Mouse (Mus musculus) megakaryocyte, embryonic 14.5 days (primary cell): ENCODE data around the gene Nek8. TPM values are rescaled to one million over a fixed set of nuclear protein-coding genes. Genes with fewer than 3 reads are reported as not detected.
"Not testable (repeated sequence)": the region's sequence is repeated elsewhere in the genome, so short reads cannot be mapped to it uniquely, and the experiment has no call there.

Experiments
- H3K27me3 ChIP-seq: replicated peaks from 2 replicates; pipeline ENCODE3; 2012; ENCODE audit warnings: inconsistent platforms
- H3K36me3 ChIP-seq: replicated peaks from 2 replicates; pipeline ENCODE3; 2012; ENCODE audit warnings: low read length, inconsistent platforms, mixed read lengths
- H3K4me1 ChIP-seq: 2 replicates; pipeline ENCODE4 v1.6.1; 2012; ENCODE audit warnings: inconsistent platforms
- H3K4me3 ChIP-seq: replicated peaks from 2 replicates; pipeline ENCODE3; 2012; ENCODE audit warnings: moderate library complexity, mild to moderate bottlenecking, inconsistent platforms
- H3K9me3 ChIP-seq: 2 replicates; pipeline ENCODE4 v1.6.1; 2012; ENCODE audit warnings: inconsistent platforms
- FLI1 ChIP-seq: IDR thresholded peaks from 2 replicates; pipeline ENCODE4 v1.6.1; 2012; ENCODE audit warnings: low read length, inconsistent platforms, mixed read lengths
- GATA1 ChIP-seq: IDR thresholded peaks from 3 replicates; pipeline ENCODE4 v1.6.1; 2012; ENCODE audit warnings: mixed read lengths, low read length, inconsistent platforms, borderline replicate concordance
- polyA plus RNA-seq: library from polyadenylated mRNA; stranded (reverse); fragments of >175 nt; gene quantifications from 2 replicates; pipeline ENCODE4 v1.2.3, GENCODE M21; 2012; ENCODE audit warnings: low replicate concordance; ENCODE audit not compliant: insufficient read depth

Nek8 gene
- polyA plus RNA-seq, 1 experiment: 2.2 TPM

GRCm38 (mm10) chr11:78146168-78146567, 30.3 kb downstream of the Nek8 start:
- no peak for TF ChIP-seq FLI1
- no peak for TF ChIP-seq GATA1
- Histone ChIP-seq H3K4me1 (peaks cover 36% of the 10 kb centered on the region), H3K4me3 (no peak overlapping the region), H3K9me3 (no peaks in the 10 kb centered on the region), H3K27me3 (no peaks in the 10 kb centered on the region), H3K36me3 (peaks cover 94% of the 10 kb centered on the region)

GRCm38 (mm10) chr11:78143520-78143919, 33.0 kb downstream of the Nek8 start:
- Histone ChIP-seq H3K36me3 (peaks cover 78% of the 10 kb centered on the region), H3K4me1 (peaks cover 54% of the 10 kb centered on the region), H3K9me3 (no peaks in the 10 kb centered on the region), H3K27me3 (no peaks in the 10 kb centered on the region), H3K4me3 (no peak overlapping the region)
- TF ChIP-seq FLI1 (no peak), GATA1 (no peak)

GRCm38 (mm10) chr11:78140665-78141064, 35.8 kb downstream of the Nek8 start:
- TF ChIP-seq GATA1: no peak
- no peak for TF ChIP-seq FLI1
- Histone ChIP-seq H3K4me1 (peaks cover 59% of the 10 kb centered on the region), H3K36me3 (peaks cover 63% of the 10 kb centered on the region)

GRCm38 (mm10) chr11:78138023-78138422, 38.5 kb downstream of the Nek8 start:
- Histone ChIP-seq H3K36me3 (peaks cover 41% of the 10 kb centered on the region), H3K9me3 (no peaks in the 10 kb centered on the region), H3K27me3 (no peaks in the 10 kb centered on the region), H3K4me3 (no peak overlapping the region), H3K4me1 (peaks cover 84% of the 10 kb centered on the region)
- TF ChIP-seq FLI1: no peak
- no peak for TF ChIP-seq GATA1

More at GRCm38 (mm10) chr11:78140665-78141064, 35.8 kb downstream of the Nek8 start:
- H3K27me3 ChIP-seq: no peaks in the 10 kb centered on the region
- no peak overlapping the region for H3K4me3 ChIP-seq
- H3K9me3 ChIP-seq: no peaks in the 10 kb centered on the region

GRCm38 (mm10) chr11:78137584-78137983, 38.9 kb downstream of the Nek8 start:
- no peaks in the 10 kb centered on the region for H3K27me3 ChIP-seq
- no peaks in the 10 kb centered on the region for H3K9me3 ChIP-seq
- no peak for TF ChIP-seq FLI1
- peaks cover 86% of the 10 kb centered on the region for H3K4me1 ChIP-seq
- peaks cover 41% of the 10 kb centered on the region for H3K36me3 ChIP-seq
- H3K4me3 ChIP-seq: no peak overlapping the region

GRCm38 (mm10) chr11:78136132-78136531, 40.3 kb downstream of the Nek8 start:
- peaks cover 35% of the 10 kb centered on the region for H3K36me3 ChIP-seq
- H3K9me3 ChIP-seq: no peaks in the 10 kb centered on the region
- peaks cover 86% of the 10 kb centered on the region for H3K4me1 ChIP-seq
- H3K27me3 ChIP-seq: no peaks in the 10 kb centered on the region
- H3K4me3 ChIP-seq: peak overlapping the region; percentile 50
- no peak for TF ChIP-seq FLI1
- TF ChIP-seq GATA1: no peak

GRCm38 (mm10) chr11:78135314-78135713, 41.2 kb downstream of the Nek8 start:
- Histone ChIP-seq H3K36me3 (peaks cover 38% of the 10 kb centered on the region), H3K4me1 (peaks cover 82% of the 10 kb centered on the region)
- not testable (repeated sequence) for H3K9me3 ChIP-seq, H3K27me3 ChIP-seq, H3K4me3 ChIP-seq

GRCm38 (mm10) chr11:78134344-78134743, 42.1 kb downstream of the Nek8 start:
- TF ChIP-seq FLI1: no peak
- TF ChIP-seq GATA1: no peak
- H3K4me1 ChIP-seq: peaks cover 82% of the 10 kb centered on the region
- H3K4me3 ChIP-seq: no peak overlapping the region
- H3K9me3 ChIP-seq: no peaks in the 10 kb centered on the region
- peaks cover 37% of the 10 kb centered on the region for H3K36me3 ChIP-seq
- no peaks in the 10 kb centered on the region for H3K27me3 ChIP-seq

GRCm38 (mm10) chr11:78133915-78134314, 42.6 kb downstream of the Nek8 start:
- no peak overlapping the region for H3K4me3 ChIP-seq
- H3K36me3 ChIP-seq: peaks cover 40% of the 10 kb centered on the region
- no peaks in the 10 kb centered on the region for H3K9me3 ChIP-seq
- no peak for TF ChIP-seq GATA1
- no peak for TF ChIP-seq FLI1
- no peaks in the 10 kb centered on the region for H3K27me3 ChIP-seq
- H3K4me1 ChIP-seq: peaks cover 82% of the 10 kb centered on the region

GRCm38 (mm10) chr11:78129458-78129857, 47.0 kb downstream of the Nek8 start:
- TF ChIP-seq FLI1 (no peak), GATA1 (no peak)
- Histone ChIP-seq H3K27me3 (no peaks in the 10 kb centered on the region), H3K4me3 (no peak overlapping the region), H3K9me3 (no peaks in the 10 kb centered on the region), H3K4me1 (peaks cover 88% of the 10 kb centered on the region), H3K36me3 (peaks cover 41% of the 10 kb centered on the region)

GRCm38 (mm10) chr11:78126739-78127138, 49.7 kb downstream of the Nek8 start:
- peaks cover 85% of the 10 kb centered on the region for H3K4me1 ChIP-seq
- H3K27me3 ChIP-seq: no peaks in the 10 kb centered on the region
- H3K4me3 ChIP-seq: peak overlapping the region; percentile 85
- H3K9me3 ChIP-seq: no peaks in the 10 kb centered on the region
- TF ChIP-seq FLI1 (no peak), GATA1 (no peak)
- peaks cover 34% of the 10 kb centered on the region for H3K36me3 ChIP-seq
